Mouse (Mus musculus) lung, adult 2 months (tissue): Measurements from ENCODE around the gene Uhrf1. TPM values are rescaled to one million over a fixed set of nuclear protein-coding genes. Genes with fewer than 3 reads are reported as not detected.
"Not testable (repeated sequence)": the region's sequence is repeated elsewhere in the genome, so short reads cannot be mapped to it uniquely, and the experiment has no call there.

Experiments used
- DNase-seq: peaks from one replicate; pipeline ENCODE4 v3.0.0; 2022
- H3K4me1 ChIP-seq: fragments of 200-500 bp; 2 replicates; pipeline ENCODE4 v1.6.1; 2011; ENCODE audit warnings: low read length; ENCODE audit not compliant: control insufficient read depth, insufficient read depth
- H3K4me3 ChIP-seq: fragments of 200-500 bp; replicated peaks from 2 replicates; pipeline ENCODE3; 2011; ENCODE audit warnings: low read depth, mild to moderate bottlenecking, control low read depth, low read length; ENCODE audit errors: extremely low read depth
- CTCF ChIP-seq: fragments of 200-500 bp; IDR thresholded peaks from 2 replicates; pipeline ENCODE4 v1.5.1; 2011; ENCODE audit warnings: mild to moderate bottlenecking, low read length, control low read depth; ENCODE audit not compliant: insufficient read depth
- POLR2A ChIP-seq: fragments of 200-500 bp; IDR thresholded peaks from 2 replicates; pipeline ENCODE4 v1.6.1; 2011; ENCODE audit warnings: low read depth, mild to moderate bottlenecking, control low read depth, low read length, borderline replicate concordance; ENCODE audit errors: extremely low read depth
- WGBS: fragments of 180-500 bp; shearing (Covaris S2); methylation state at CpG from one replicate; pipeline ENCODE4 v1.1.7; 2018; 5-methylcytosine and 5-hydroxymethylcytosine counted together
- polyA plus RNA-seq: library from polyadenylated mRNA; depleted of rRNA; stranded (reverse); fragments of >200 nt; gene quantifications from 2 replicates; pipeline ENCODE4 v1.2.3, GENCODE M21; 2012; rRNA removed

The Uhrf1 gene
- 2.6 and 3.2 TPM in 2 replicates for polyA plus RNA-seq

GRCm38 (mm10) chr17:56303160-56303846 is at the start of gene Uhrf1:
Gene Uhrf1, plus strand, starts transcription at chr17:56303321.
- peak within 1 kb of the TSS; percentile 77 for H3K4me3 ChIP-seq
- under 1% methylated on average over 43 of the region's 43 CpGs for WGBS
- 0 out of 2 replicates have a peak, but pooled peaks cover 2% of the 10 kb centered on the region for H3K4me1 ChIP-seq
- peak; percentile 40 for DNase-seq
- TF ChIP-seq POLR2A, result no peak

- TF ChIP-seq CTCF (no peak), POLR2A (no peak)
- peaks cover 9% of the 10 kb centered on the region for H3K4me1 ChIP-seq
- 88% methylated on average over 4 of the region's 4 CpGs for WGBS
- no peak overlapping the region for H3K4me3 ChIP-seq
- DNase-seq, result no peak
These were observed 48.4 kb upstream of the Uhrf1 start for GRCm38 (mm10) chr17:56254695-56255094.

- Histone ChIP-seq H3K4me1 (peaks cover 15% of the 10 kb centered on the region), H3K4me3 (no peak overlapping the region)
- 15% methylated on average over 9 of the region's 9 CpGs for whole genome bisulfite sequencing
- no peak for DNase-seq
- TF ChIP-seq CTCF, result no peak
- no peak for TF ChIP-seq POLR2A
These were observed 47.7 kb upstream of the Uhrf1 start for GRCm38 (mm10) chr17:56255429-56255828.

- Histone ChIP-seq H3K4me1 (peaks cover 15% of the 10 kb centered on the region), H3K4me3 (peak overlapping the region; percentile 83)
- TF ChIP-seq POLR2A (peak; percentile 42; the same call in 1 of the 2 replicates), CTCF (peak; percentile 72)
- under 1% methylated on average over 32 of the region's 32 CpGs for WGBS
- DNase-seq, result peak; percentile 97
These were observed 47.3 kb upstream of the Uhrf1 start for GRCm38 (mm10) chr17:56255863-56256238.

GRCm38 (mm10) chr17:56256239-56256881 is 46.8 kb upstream of the Uhrf1 start, which contains the start of gene Fem1a:
Gene Fem1a, plus strand, starts transcription at chr17:56256810.
- H3K4me1 ChIP-seq, result peaks cover 15% of the 10 kb centered on the region
- TF ChIP-seq CTCF (no peak), POLR2A (peak; percentile 55; the same call in 1 of the 2 replicates)
- WGBS, result under 1% methylated on average over 28 of the region's 28 CpGs
- peak within 1 kb of the TSS; percentile 83 for H3K4me3 ChIP-seq
- DNase-seq, result peak; percentile 87

- peak overlapping the region; percentile 67 for H3K4me3 ChIP-seq
- no peak for TF ChIP-seq CTCF
- no peak for TF ChIP-seq POLR2A
- WGBS, result 6% methylated on average over 56 of the region's 58 CpGs
- H3K4me1 ChIP-seq, result peaks cover 15% of the 10 kb centered on the region
- DNase-seq, result no peak
These were observed 45.8 kb upstream of the Uhrf1 start for GRCm38 (mm10) chr17:56257181-56257894.

- not testable (repeated sequence) for H3K4me3 ChIP-seq, DNase-seq
- H3K4me1 ChIP-seq, result peaks cover 18% of the 10 kb centered on the region
- 92% methylated on average over 19 of the region's 19 CpGs for WGBS
These were observed 44.9 kb upstream of the Uhrf1 start for GRCm38 (mm10) chr17:56258269-56258668.

GRCm38 (mm10) chr17:56258812-56259211 is 44.3 kb upstream of the Uhrf1 start:
- DNase-seq, H3K4me3 ChIP-seq: not testable (repeated sequence)
- peaks cover 18% of the 10 kb centered on the region for H3K4me1 ChIP-seq
- WGBS, result 48% methylated on average over 2 of the region's 2 CpGs

- TF ChIP-seq POLR2A (no peak), CTCF (no peak)
- DNase-seq, result no peak
- WGBS, result 86% methylated on average over 10 of the region's 10 CpGs
- H3K4me3 ChIP-seq, result no peak overlapping the region
- H3K4me1 ChIP-seq, result peaks cover 18% of the 10 kb centered on the region
These were observed 43.7 kb upstream of the Uhrf1 start for GRCm38 (mm10) chr17:56259301-56260037.

- Histone ChIP-seq H3K4me3 (no peak overlapping the region), H3K4me1 (peaks cover 18% of the 10 kb centered on the region)
- TF ChIP-seq CTCF (no peak), POLR2A (no peak)
- 57% methylated on average over 3 of the region's 3 CpGs for WGBS
- DNase-seq, result no peak
These were observed 42.0 kb upstream of the Uhrf1 start for GRCm38 (mm10) chr17:56261166-56261565.
